Mouse (Mus musculus): ENCODE data around the gene Otop2.

- no peak for TF ChIP-seq CTCF (IDR thresholded peaks at IDR 0.05; ENCODE audit: low read depth)
- TF ChIP-seq EP300 (IDR thresholded peaks at IDR 0.05; ENCODE audit: low read depth), result no peak
Observed at GRCm38 (mm10) chr11:115286201-115286993, 20.6 kb upstream of the Otop2 start.

Data from heart, postnatal 0 days (tissue).